Mouse (Mus musculus) intestine, embryonic 14.5 days (tissue): ENCODE results near the gene Abhd14a. TPM values are rescaled to one million over a fixed set of nuclear protein-coding genes. Genes with fewer than 3 reads are reported as not detected.

Experiments
- ATAC-seq: fragments of 200-750 bp; cut with Nextera tagmentation; replicated peaks from 2 replicates; pipeline ENCODE4 v1.8.0; 2017; ENCODE audit warnings: low read depth, moderate number of reproducible peaks, moderate TSS enrichment, moderate library complexity; ENCODE audit not compliant: low FRiP score, low TSS enrichment
- DNase-seq: peaks from one replicate; pipeline ENCODE4 v3.0.0-alpha.2; 2018; ENCODE audit warnings: low spot score
- H3K27ac ChIP-seq: fragments of 300-500 bp; sonication (generic); 2 replicates; pipeline ENCODE4 v1.5.1; 2014; ENCODE audit warnings: low read depth, mild to moderate bottlenecking, control low read depth
- H3K27me3 ChIP-seq: fragments of 300-500 bp; sonication (generic); replicated peaks from 2 replicates; pipeline ENCODE4 v1.6.1; 2014; ENCODE audit warnings: low read length, control low read depth; ENCODE audit not compliant: control insufficient read depth, insufficient read depth
- H3K36me3 ChIP-seq: fragments of 300-500 bp; sonication (generic); 2 replicates; pipeline ENCODE4 v1.6.1; 2014; ENCODE audit warnings: low read length, control low read depth; ENCODE audit not compliant: control insufficient read depth, insufficient read depth
- H3K4me1 ChIP-seq: fragments of 300-500 bp; sonication (generic); replicated peaks from 2 replicates; pipeline ENCODE4 v1.6.1; 2014; ENCODE audit warnings: low read length, control low read depth, mixed read lengths; ENCODE audit not compliant: control insufficient read depth, insufficient read depth
- H3K4me2 ChIP-seq: fragments of 300-500 bp; sonication (generic); 2 replicates; pipeline ENCODE4 v1.6.1; 2014; ENCODE audit warnings: low read length
- H3K4me3 ChIP-seq: fragments of 300-500 bp; sonication (generic); 2 replicates; pipeline ENCODE4 v1.5.1; 2014; ENCODE audit warnings: low read depth, low read length, control low read depth, mixed read lengths
- H3K9ac ChIP-seq: fragments of 300-500 bp; sonication (generic); 2 replicates; pipeline ENCODE4 v1.6.1; 2014; ENCODE audit warnings: mild to moderate bottlenecking, low read length
- H3K9me3 ChIP-seq: fragments of 300-500 bp; sonication (generic); 2 replicates; pipeline ENCODE4 v1.6.1; 2016; ENCODE audit warnings: low read length, control low read depth; ENCODE audit not compliant: control insufficient read depth
- WGBS: fragments of 180-500 bp; shearing (Covaris S2); extraction: QIAGEN DNeasy Blood & Tissue Kit; methylation state at CpG from one replicate; pipeline ENCODE4 v1.1.7; 2014; 5-methylcytosine and 5-hydroxymethylcytosine counted together
- polyA plus RNA-seq: library from polyadenylated mRNA; unstranded; fragments of >200 nt; fragmentation: Nextera tagmentation; extraction: Ambion mirVana; gene quantifications from 2 replicates; pipeline ENCODE4 v1.2.1, GENCODE M21; 2014

Gene Abhd14a
- polyA plus RNA-seq, 1 experiment from 2014 or later = 58.2 TPM

- H3K27me3 ChIP-seq = no peaks in the 10 kb centered on the region
- H3K4me1 ChIP-seq = peaks cover 3% of the 10 kb centered on the region; the same call in 1 of the 2 replicates
- H3K4me2 ChIP-seq = no peak overlapping the region
- no peak for ATAC-seq
- H3K9ac ChIP-seq = no peak overlapping the region
- H3K27ac ChIP-seq = no peak overlapping the region
- peaks cover 3% of the 10 kb centered on the region; the same call in 1 of the 2 replicates for H3K9me3 ChIP-seq
- no peaks in the 10 kb centered on the region for H3K36me3 ChIP-seq
- WGBS = 99% methylated on average over 4 of the region's 4 CpGs
- no peak for DNase-seq
- no peak overlapping the region for H3K4me3 ChIP-seq
Observed at GRCm38 (mm10) chr9:106409096-106409495, 38.4 kb downstream of the Abhd14a start.

- Histone ChIP-seq H3K27me3 (no peaks in the 10 kb centered on the region), H3K36me3 (no peaks in the 10 kb centered on the region), H3K4me2 (no peak overlapping the region), H3K9me3 (peaks cover 3% of the 10 kb centered on the region; the same call in 1 of the 2 replicates), H3K4me1 (peaks cover 3% of the 10 kb centered on the region; the same call in 1 of the 2 replicates), H3K27ac (no peak overlapping the region), H3K9ac (no peak overlapping the region), H3K4me3 (no peak overlapping the region)
- WGBS = 46% methylated on average over 8 of the region's 8 CpGs
- DNase-seq = no peak
- 0 out of 2 replicates have a peak, but pooled peaks have one; percentile 14 for ATAC-seq
Observed at GRCm38 (mm10) chr9:106406443-106407078, 40.9 kb downstream of the Abhd14a start.

GRCm38 (mm10) chr9:106405275-106405674 lies 42.2 kb downstream of the Abhd14a start:
- ATAC-seq = no peak
- DNase-seq = no peak
- Histone ChIP-seq H3K4me1 (no peaks in the 10 kb centered on the region), H3K9ac (no peak overlapping the region), H3K27ac (no peak overlapping the region), H3K27me3 (no peaks in the 10 kb centered on the region), H3K4me3 (no peak overlapping the region), H3K9me3 (peaks cover 3% of the 10 kb centered on the region; the same call in 1 of the 2 replicates), H3K4me2 (no peak overlapping the region), H3K36me3 (no peaks in the 10 kb centered on the region)
- WGBS = 27% methylated on average over 6 of the region's 6 CpGs

GRCm38 (mm10) chr9:106402607-106403375 lies 44.7 kb downstream of the Abhd14a start:
- H3K9me3 ChIP-seq = no peaks in the 10 kb centered on the region
- no peak for ATAC-seq
- H3K4me3 ChIP-seq = no peak overlapping the region
- WGBS = 78% methylated on average over 16 of the region's 16 CpGs
- H3K9ac ChIP-seq = no peak overlapping the region
- H3K27ac ChIP-seq = no peak overlapping the region
- H3K27me3 ChIP-seq = no peaks in the 10 kb centered on the region
- no peaks in the 10 kb centered on the region for H3K4me1 ChIP-seq
- no peaks in the 10 kb centered on the region for H3K36me3 ChIP-seq
- H3K4me2 ChIP-seq = no peak overlapping the region
- DNase-seq = no peak

- Histone ChIP-seq H3K4me2 (no peak overlapping the region), H3K4me3 (no peak overlapping the region), H3K27me3 (no peaks in the 10 kb centered on the region), H3K36me3 (no peaks in the 10 kb centered on the region), H3K9me3 (no peaks in the 10 kb centered on the region), H3K9ac (no peak overlapping the region), H3K4me1 (no peaks in the 10 kb centered on the region), H3K27ac (no peak overlapping the region)
- DNase-seq = no peak
- 81% methylated on average over 5 of the region's 5 CpGs for WGBS
- no peak for ATAC-seq
Observed at GRCm38 (mm10) chr9:106402149-106402548, 45.3 kb downstream of the Abhd14a start.

- Histone ChIP-seq H3K4me3 (no peak overlapping the region), H3K9me3 (no peaks in the 10 kb centered on the region), H3K9ac (no peak overlapping the region), H3K4me1 (peaks cover 6% of the 10 kb centered on the region; the same call in 1 of the 2 replicates), H3K27ac (no peak overlapping the region), H3K36me3 (no peaks in the 10 kb centered on the region), H3K4me2 (no peak overlapping the region), H3K27me3 (no peaks in the 10 kb centered on the region)
- WGBS = 82% methylated on average over 3 of the region's 3 CpGs
- DNase-seq = no peak
- no peak for ATAC-seq
Observed at GRCm38 (mm10) chr9:106399808-106400207, 47.7 kb downstream of the Abhd14a start.

- H3K27ac ChIP-seq = no peak overlapping the region
- ATAC-seq (no peak), DNase-seq (no peak)
- no peak overlapping the region for H3K4me3 ChIP-seq
- WGBS = 63% methylated on average over 9 of the region's 9 CpGs
- no peaks in the 10 kb centered on the region for H3K9me3 ChIP-seq
- H3K4me1 ChIP-seq = peaks cover 9% of the 10 kb centered on the region; the same call in 1 of the 2 replicates
- H3K4me2 ChIP-seq = no peak overlapping the region
- no peak overlapping the region for H3K9ac ChIP-seq
- H3K36me3 ChIP-seq = no peaks in the 10 kb centered on the region
- no peaks in the 10 kb centered on the region for H3K27me3 ChIP-seq
Observed at GRCm38 (mm10) chr9:106398667-106399311, 48.7 kb downstream of the Abhd14a start.

- H3K4me1 ChIP-seq = peaks cover 9% of the 10 kb centered on the region; the same call in 1 of the 2 replicates
- H3K4me2 ChIP-seq = no peak overlapping the region
- no peak overlapping the region for H3K4me3 ChIP-seq
- H3K9ac ChIP-seq = no peak overlapping the region
- H3K9me3 ChIP-seq = no peaks in the 10 kb centered on the region
- H3K27ac ChIP-seq = no peak overlapping the region
- no peaks in the 10 kb centered on the region for H3K36me3 ChIP-seq
- ATAC-seq (no peak), DNase-seq (no peak)
- 50% methylated on average over 4 of the region's 4 CpGs for WGBS
- H3K27me3 ChIP-seq = no peaks in the 10 kb centered on the region
Observed at GRCm38 (mm10) chr9:106397733-106398132, 49.7 kb downstream of the Abhd14a start.
